Mouse (Mus musculus) midbrain, embryonic 13.5 days (tissue): ENCODE measurements around the gene Ptprm. TPM values are rescaled to one million over a fixed set of nuclear protein-coding genes. Genes with fewer than 3 reads are reported as not detected.

Experiments used
- ATAC-seq: fragments of 200-750 bp; cut with Nextera tagmentation; 2 replicates; pipeline ENCODE4 v1.8.0; 2017; ENCODE audit warnings: mild to moderate bottlenecking, moderate TSS enrichment, moderate library complexity
- H3K27ac ChIP-seq: fragments of 300-500 bp; sonication (generic); 2 replicates; pipeline ENCODE4 v1.5.1; 2015; ENCODE audit warnings: inconsistent platforms, mild to moderate bottlenecking, moderate library complexity
- H3K27me3 ChIP-seq: fragments of 300-500 bp; sonication (generic); 2 replicates; pipeline ENCODE4 v1.6.1; 2015; ENCODE audit warnings: mild to moderate bottlenecking, inconsistent platforms
- H3K36me3 ChIP-seq: fragments of 300-500 bp; sonication (generic); 2 replicates; pipeline ENCODE4 v1.6.1; 2015; ENCODE audit warnings: mild to moderate bottlenecking, inconsistent platforms
- H3K4me1 ChIP-seq: fragments of 300-500 bp; sonication (generic); replicated peaks from 2 replicates; pipeline ENCODE4 v1.6.1; 2015; ENCODE audit warnings: inconsistent platforms
- H3K4me2 ChIP-seq: fragments of 300-500 bp; sonication (generic); replicated peaks from 2 replicates; pipeline ENCODE4 v1.6.1; 2015; ENCODE audit warnings: moderate library complexity, mild to moderate bottlenecking, inconsistent platforms
- H3K4me3 ChIP-seq: fragments of 300-500 bp; sonication (generic); replicated peaks from 2 replicates; pipeline ENCODE4 v1.5.1; 2015; ENCODE audit warnings: mild to moderate bottlenecking, inconsistent platforms
- H3K9ac ChIP-seq: fragments of 300-500 bp; sonication (generic); replicated peaks from 2 replicates; pipeline ENCODE4 v1.6.1; 2015; ENCODE audit warnings: mild to moderate bottlenecking, inconsistent platforms
- H3K9me3 ChIP-seq: fragments of 300-500 bp; sonication (generic); 2 replicates; pipeline ENCODE4 v1.6.1; 2016; ENCODE audit warnings: mild to moderate bottlenecking, inconsistent platforms
- WGBS: fragments of 180-500 bp; shearing (Covaris S2); methylation state at CpG from one replicate; pipeline ENCODE4 v1.1.7; 2015; 5-methylcytosine and 5-hydroxymethylcytosine counted together
- microRNA-seq: library from miRNA; unstranded; fragments of <30 nt; microRNA quantifications from one replicate; pipeline ENCODE4, GENCODE M21; 2016
- polyA plus RNA-seq: library from polyadenylated mRNA; unstranded; fragments of >200 nt; fragmentation: Nextera tagmentation; extraction: Ambion mirVana; gene quantifications from 2 replicates; pipeline ENCODE4 v1.2.1, GENCODE M21; 2015

Ptprm gene
- polyA plus RNA-seq, 1 experiment from 2014 or later = 10.6 TPM

DNA sequence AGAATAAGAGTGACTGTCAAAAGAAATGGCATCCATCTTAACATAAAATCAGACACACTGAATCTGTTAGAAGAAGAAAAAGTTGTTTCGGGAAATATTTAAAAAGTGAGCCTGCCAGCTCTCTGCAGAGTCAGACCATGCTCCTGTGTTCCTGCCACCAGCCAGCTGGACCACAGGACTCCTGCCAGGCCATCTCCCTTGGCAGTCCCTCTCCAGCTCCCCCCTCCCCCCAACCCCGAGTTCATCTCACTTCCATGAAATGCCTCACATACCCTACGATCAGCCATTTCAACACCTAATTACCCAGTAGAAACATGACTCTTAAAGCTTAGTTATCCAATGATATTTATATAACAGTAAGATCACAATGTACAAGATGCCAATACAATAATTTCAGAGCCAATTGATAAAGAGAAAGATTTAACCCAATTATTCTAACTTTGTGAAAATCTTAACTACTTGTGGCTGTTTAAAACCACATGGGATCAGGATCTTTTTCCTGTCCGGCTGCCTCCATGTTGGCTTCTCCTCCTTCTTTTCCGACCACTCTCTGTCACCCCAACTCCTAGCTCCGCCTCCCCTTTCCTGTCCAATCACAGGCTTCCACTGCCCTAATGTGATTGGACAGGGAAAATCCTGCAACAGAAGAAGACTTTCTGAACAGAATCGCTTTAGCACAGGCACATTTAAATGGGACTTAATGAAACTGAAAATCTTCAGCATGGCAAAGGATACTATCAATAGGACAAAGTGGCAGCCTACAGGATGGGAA, 716.1 kb downstream of the Ptprm start:
- Histone ChIP-seq H3K4me3 (no peak overlapping the region), H3K4me2 (no peak overlapping the region), H3K4me1 (no peaks in the 10 kb centered on the region), H3K9me3 (no peaks in the 10 kb centered on the region), H3K27ac (no peak overlapping the region), H3K9ac (no peak overlapping the region), H3K27me3 (no peaks in the 10 kb centered on the region), H3K36me3 (no peaks in the 10 kb centered on the region)
- ATAC-seq = no peak
- WGBS = 85% methylated on average over 7 of the region's 7 CpGs

DNA sequence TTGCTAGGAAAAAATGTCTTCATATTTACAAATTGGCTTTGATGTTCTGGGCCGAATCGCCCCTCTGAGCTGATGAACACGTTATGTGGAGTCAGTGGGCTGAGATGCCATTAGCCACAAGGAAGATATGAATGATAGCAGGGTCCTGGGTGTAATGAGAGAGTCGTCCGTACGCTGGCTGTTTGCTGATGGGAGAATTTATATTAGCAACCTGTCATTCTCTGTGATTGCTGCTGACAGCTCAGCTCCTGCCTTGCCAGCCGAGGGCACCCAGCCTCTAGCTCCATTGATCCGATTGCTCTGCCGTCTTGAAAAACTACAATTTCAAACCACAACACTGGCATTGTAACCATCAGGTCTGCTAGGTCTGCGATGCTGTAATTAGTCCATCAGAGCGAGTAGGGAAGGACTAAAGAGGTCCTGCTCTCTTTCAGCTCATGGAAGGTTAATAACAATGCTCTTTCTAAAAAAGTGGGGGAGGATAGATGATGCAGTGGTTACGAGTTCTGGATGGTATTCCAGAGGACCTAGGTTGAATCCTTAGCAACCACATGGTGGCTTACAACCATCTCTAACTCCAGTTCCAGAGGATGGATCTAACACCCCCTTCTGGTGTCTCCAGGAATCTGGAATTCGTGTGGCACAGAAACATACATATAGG, 734.1 kb downstream of the Ptprm start:
- no peaks in the 10 kb centered on the region for H3K36me3 ChIP-seq
- WGBS = 62% methylated on average over 13 of the region's 13 CpGs
- no peaks in the 10 kb centered on the region for H3K9me3 ChIP-seq
- 0 out of 2 replicates have a peak, but pooled peaks cover 4% of the 10 kb centered on the region for H3K4me1 ChIP-seq
- no peak overlapping the region; the same call in 1 of the 2 replicates for H3K27ac ChIP-seq
- peak; percentile 75 for ATAC-seq
- no peak overlapping the region for H3K4me2 ChIP-seq
- no peak overlapping the region for H3K4me3 ChIP-seq
- H3K27me3 ChIP-seq = no peaks in the 10 kb centered on the region
- H3K9ac ChIP-seq = no peak overlapping the region

DNA sequence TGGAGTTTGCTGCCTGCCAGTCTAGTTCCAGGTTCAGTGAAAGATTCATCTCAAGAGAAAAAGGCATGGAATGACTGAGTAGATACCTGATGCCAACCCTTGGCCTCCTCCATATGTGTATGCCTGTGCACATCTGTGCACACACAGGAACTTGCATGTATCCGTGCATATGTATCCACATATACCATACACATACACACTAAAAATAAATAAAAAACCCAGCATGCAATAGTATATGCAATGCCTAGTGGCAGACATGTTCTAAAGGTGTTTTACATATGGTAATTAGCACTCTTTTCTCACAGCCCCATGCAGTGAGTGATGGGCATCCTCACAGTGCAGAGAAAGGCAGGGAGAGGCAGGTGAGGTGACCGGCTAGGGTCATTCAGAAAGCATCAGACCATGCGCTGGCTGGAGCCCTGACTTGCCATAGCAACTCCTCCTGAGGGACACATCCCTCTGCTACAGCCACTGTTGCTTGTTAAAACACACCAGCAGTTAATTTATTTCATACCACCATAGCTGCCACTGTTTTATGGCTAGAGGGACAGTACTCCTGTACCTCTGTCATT, 734.9 kb downstream of the Ptprm start:
- 64% methylated on average over 3 of the region's 3 CpGs for WGBS
- no peaks in the 10 kb centered on the region for H3K9me3 ChIP-seq
- H3K4me1 ChIP-seq = 0 out of 2 replicates have a peak, but pooled peaks cover 4% of the 10 kb centered on the region
- no peak overlapping the region for H3K4me3 ChIP-seq
- peak; percentile 62; the same call in 1 of the 2 replicates for ATAC-seq
- H3K4me2 ChIP-seq = no peak overlapping the region
- no peak overlapping the region for H3K9ac ChIP-seq
- no peaks in the 10 kb centered on the region for H3K27me3 ChIP-seq
- H3K27ac ChIP-seq = peak overlapping the region; percentile 60; the same call in 1 of the 2 replicates
- no peaks in the 10 kb centered on the region for H3K36me3 ChIP-seq

Small RNA genes lying within 50 kb of the gene (microRNA-seq; reads per million reads assigned to microRNA genes)
- not detected for gene Mir5709
